Mouse (Mus musculus) cerebellum, postnatal 25 days (tissue): Measurements from ENCODE around the gene Setd7.
A peak's percentile ranks its signal among the peaks of the same experiment; 100 is the strongest.
"Not testable (repeated sequence)": the region's sequence is repeated elsewhere in the genome, so short reads cannot be mapped to it uniquely, and the experiment has no call there.

Experiments used
- DNase-seq, 2 experiments: peaks; one replicate each; pipeline ENCODE4 v3.0.0; 2021; ENCODE audit warnings: mixed read lengths in 2 of 2

Setd7 gene

GRCm38 (mm10) chr3:51560511-51561108, at the start of gene Setd7:
Gene Setd7 (minus strand): TSS chr3:51560879.
- peak; percentile 84 to 86 for DNase-seq

- DNase-seq, result no peak
Observed at GRCm38 (mm10) chr3:51604489-51604888, 43.8 kb upstream of the Setd7 start.

- peak; percentile 78 to 87 for DNase-seq
Observed at GRCm38 (mm10) chr3:51603705-51604291, 43.1 kb upstream of the Setd7 start.

GRCm38 (mm10) chr3:51601461-51601860, 40.8 kb upstream of the Setd7 start:
- no peak for DNase-seq

- no peak for DNase-seq
Observed at GRCm38 (mm10) chr3:51600728-51601127, 40.0 kb upstream of the Setd7 start.

- no peak for DNase-seq
Observed at GRCm38 (mm10) chr3:51599057-51599630, 38.5 kb upstream of the Setd7 start.

GRCm38 (mm10) chr3:51596538-51596937, 35.9 kb upstream of the Setd7 start:
- DNase-seq, result no peak

GRCm38 (mm10) chr3:51593506-51593905, 32.8 kb upstream of the Setd7 start:
- no peak for DNase-seq

GRCm38 (mm10) chr3:51591591-51591990, 30.9 kb upstream of the Setd7 start:
- DNase-seq, result no peak

- DNase-seq, result no peak
Observed at GRCm38 (mm10) chr3:51590207-51590892, 29.7 kb upstream of the Setd7 start.

- DNase-seq, result no peak
Observed at GRCm38 (mm10) chr3:51587697-51588262, 27.1 kb upstream of the Setd7 start.

- peak; percentile 80 to 89 for DNase-seq
Observed at GRCm38 (mm10) chr3:51583574-51584391, 23.1 kb upstream of the Setd7 start.

GRCm38 (mm10) chr3:51579243-51579642, 18.6 kb upstream of the Setd7 start:
- not testable (repeated sequence) for DNase-seq

GRCm38 (mm10) chr3:51577816-51578749, 17.4 kb upstream of the Setd7 start:
- no peak for DNase-seq

- DNase-seq, result no peak
Observed at GRCm38 (mm10) chr3:51577359-51577758, 16.7 kb upstream of the Setd7 start.

- DNase-seq, result no peak
Observed at GRCm38 (mm10) chr3:51573915-51574314, 13.2 kb upstream of the Setd7 start.

GRCm38 (mm10) chr3:51570200-51570599, 9.5 kb upstream of the Setd7 start:
- DNase-seq, result no peak

GRCm38 (mm10) chr3:51561993-51562385, 1.3 kb upstream of the Setd7 start:
- no peak for DNase-seq

GRCm38 (mm10) chr3:51561109-51561992, 672 bp upstream of the Setd7 start:
- DNase-seq, result peak; percentile 72 to 79
